Mouse (Mus musculus) neural tube, embryonic 11.5 days (tissue): ENCODE measurements around the gene Nepro. TPM values are rescaled to one million over a fixed set of nuclear protein-coding genes. Genes with fewer than 3 reads are reported as not detected.

ENCODE experiments used
- ATAC-seq: fragments of 200-750 bp; cut with Nextera tagmentation; 2 replicates; pipeline ENCODE4 v1.8.0; 2017; ENCODE audit warnings: moderate number of reproducible peaks, mild to moderate bottlenecking, moderate TSS enrichment, moderate library complexity; ENCODE audit not compliant: insufficient read depth, low FRiP score, low TSS enrichment
- DNase-seq: peaks from one replicate; pipeline ENCODE4 v3.0.0-alpha.2; 2015; ENCODE audit warnings: low spot score
- H3K27ac ChIP-seq: fragments of 300-500 bp; sonication (generic); 2 replicates; pipeline ENCODE4 v1.5.1; 2014; ENCODE audit warnings: low read depth, mild to moderate bottlenecking, low read length
- H3K27me3 ChIP-seq: fragments of 300-500 bp; sonication (generic); 2 replicates; pipeline ENCODE4 v1.6.1; 2014; ENCODE audit warnings: mild to moderate bottlenecking, low read length, mixed read lengths; ENCODE audit not compliant: control insufficient read depth, insufficient read depth
- H3K36me3 ChIP-seq: fragments of 300-500 bp; sonication (generic); 2 replicates; pipeline ENCODE4 v1.6.1; 2014; ENCODE audit warnings: mild to moderate bottlenecking, low read length, moderate library complexity, mixed read lengths; ENCODE audit not compliant: control insufficient read depth, insufficient read depth
- H3K4me1 ChIP-seq: fragments of 300-500 bp; sonication (generic); 2 replicates; pipeline ENCODE4 v1.6.1; 2014; ENCODE audit warnings: low read length, mixed read lengths; ENCODE audit not compliant: control insufficient read depth, insufficient read depth
- H3K4me2 ChIP-seq: fragments of 300-500 bp; sonication (generic); 2 replicates; pipeline ENCODE4 v1.6.1; 2014; ENCODE audit warnings: low read depth, mild to moderate bottlenecking, moderate library complexity
- H3K4me3 ChIP-seq: fragments of 300-500 bp; sonication (generic); 2 replicates; pipeline ENCODE4 v1.5.1; 2014; ENCODE audit warnings: low read depth, low read length
- H3K9ac ChIP-seq: fragments of 300-500 bp; sonication (generic); 2 replicates; pipeline ENCODE4 v1.6.1; 2014; ENCODE audit warnings: mild to moderate bottlenecking, low read length
- H3K9me3 ChIP-seq: fragments of 300-500 bp; sonication (generic); 2 replicates; pipeline ENCODE4 v1.6.1; 2016; ENCODE audit warnings: low read length; ENCODE audit not compliant: control insufficient read depth
- WGBS: fragments of 180-500 bp; shearing (Covaris S2); extraction: QIAGEN DNeasy Blood & Tissue Kit; methylation state at CpG from one replicate; pipeline ENCODE4 v1.1.7; 2014; 5-methylcytosine and 5-hydroxymethylcytosine counted together
- polyA plus RNA-seq: library from polyadenylated mRNA; unstranded; fragments of >200 nt; fragmentation: Nextera tagmentation; extraction: Ambion mirVana; gene quantifications from 2 replicates; pipeline ENCODE4 v1.2.1, GENCODE M21; 2014

Nepro gene
- polyA plus RNA-seq, result 11.9 and 12.3 TPM in 2 replicates

- Histone ChIP-seq H3K36me3 (no peaks in the 10 kb centered on the region; the same call in 1 of the 2 replicates), H3K27me3 (no peaks in the 10 kb centered on the region), H3K9ac (peak within 1 kb of the TSS; percentile 87), H3K4me1 (no peaks in the 10 kb centered on the region; the same call in 1 of the 2 replicates), H3K9me3 (no peaks in the 10 kb centered on the region), H3K4me2 (peak within 1 kb of the TSS; percentile 72), H3K4me3 (peak within 1 kb of the TSS; percentile 76), H3K27ac (peak within 1 kb of the TSS; percentile 80)
- ATAC-seq (peak; percentile 98), DNase-seq (peak; percentile 94)
- WGBS, result under 1% methylated on average over 60 of the region's 64 CpGs
Observed at GRCm38 (mm10) chr16:44724083-44724787, at the start of gene Nepro. Gene Nepro (plus strand): TSS chr16:44724301.

GRCm38 (mm10) chr16:44676357-44676756, 47.7 kb upstream of the Nepro start:
- H3K4me3 ChIP-seq, result no peak overlapping the region
- no peak for DNase-seq
- H3K4me2 ChIP-seq, result no peak overlapping the region
- ATAC-seq, result no peak
- H3K4me1 ChIP-seq, result peaks cover 32% of the 10 kb centered on the region
- no peaks in the 10 kb centered on the region for H3K9me3 ChIP-seq
- no peaks in the 10 kb centered on the region; the same call in 1 of the 2 replicates for H3K36me3 ChIP-seq
- 93% methylated on average over 2 of the region's 2 CpGs for WGBS
- no peak overlapping the region for H3K27ac ChIP-seq
- no peak overlapping the region for H3K9ac ChIP-seq
- no peaks in the 10 kb centered on the region for H3K27me3 ChIP-seq

GRCm38 (mm10) chr16:44679082-44679481, 45.0 kb upstream of the Nepro start:
- ATAC-seq (peak; percentile 92), DNase-seq (no peak)
- Histone ChIP-seq H3K27ac (peak overlapping the region; percentile 94), H3K36me3 (no peaks in the 10 kb centered on the region), H3K4me3 (no peak overlapping the region), H3K4me2 (peak overlapping the region; percentile 23), H3K9me3 (peaks cover 7% of the 10 kb centered on the region; the same call in 1 of the 2 replicates), H3K9ac (no peak overlapping the region), H3K27me3 (no peaks in the 10 kb centered on the region), H3K4me1 (peaks cover 14% of the 10 kb centered on the region)
- WGBS, result 20% methylated on average over 8 of the region's 8 CpGs

GRCm38 (mm10) chr16:44679503-44679971, 44.6 kb upstream of the Nepro start:
- peak overlapping the region; percentile 20; the same call in 1 of the 2 replicates for H3K9ac ChIP-seq
- peak overlapping the region; percentile 23 for H3K4me2 ChIP-seq
- 8% methylated on average over 8 of the region's 8 CpGs for WGBS

GRCm38 (mm10) chr16:44680756-44681498, 43.2 kb upstream of the Nepro start:
- Histone ChIP-seq H3K36me3 (no peaks in the 10 kb centered on the region), H3K4me1 (peaks cover 20% of the 10 kb centered on the region), H3K27ac (peak overlapping the region; percentile 94), H3K9ac (no peak overlapping the region), H3K4me2 (no peak overlapping the region), H3K27me3 (no peaks in the 10 kb centered on the region), H3K9me3 (peaks cover 7% of the 10 kb centered on the region; the same call in 1 of the 2 replicates), H3K4me3 (no peak overlapping the region)
- 70% methylated on average over 9 of the region's 9 CpGs for WGBS
- DNase-seq (no peak), ATAC-seq (no peak)

More at GRCm38 (mm10) chr16:44679503-44679971, 44.6 kb upstream of the Nepro start:
- Histone ChIP-seq H3K4me3 (no peak overlapping the region), H3K4me1 (peaks cover 14% of the 10 kb centered on the region), H3K27ac (peak overlapping the region; percentile 94), H3K27me3 (no peaks in the 10 kb centered on the region), H3K36me3 (no peaks in the 10 kb centered on the region), H3K9me3 (peaks cover 7% of the 10 kb centered on the region; the same call in 1 of the 2 replicates)
- ATAC-seq (peak; percentile 93), DNase-seq (peak; percentile 81)

GRCm38 (mm10) chr16:44684646-44685045, 39.5 kb upstream of the Nepro start:
- DNase-seq (no peak), ATAC-seq (no peak)
- Histone ChIP-seq H3K27me3 (no peaks in the 10 kb centered on the region), H3K36me3 (no peaks in the 10 kb centered on the region), H3K9ac (no peak overlapping the region), H3K4me1 (peaks cover 34% of the 10 kb centered on the region), H3K4me2 (no peak overlapping the region), H3K27ac (no peak overlapping the region), H3K9me3 (peaks cover 7% of the 10 kb centered on the region; the same call in 1 of the 2 replicates), H3K4me3 (no peak overlapping the region)
- 85% methylated on average over 7 of the region's 7 CpGs for WGBS

GRCm38 (mm10) chr16:44685401-44685800, 38.7 kb upstream of the Nepro start:
- 71% methylated on average over 7 of the region's 7 CpGs for WGBS

GRCm38 (mm10) chr16:44686991-44687718, 36.9 kb upstream of the Nepro start:
- peak overlapping the region; percentile 33; the same call in 1 of the 2 replicates for H3K9ac ChIP-seq
- peaks cover 5% of the 10 kb centered on the region; the same call in 1 of the 2 replicates for H3K9me3 ChIP-seq
- no peaks in the 10 kb centered on the region for H3K36me3 ChIP-seq
- DNase-seq (peak; percentile 82), ATAC-seq (peak; percentile 89)
- H3K27ac ChIP-seq, result peak overlapping the region; percentile 88
- H3K4me2 ChIP-seq, result peak overlapping the region; percentile 33
- no peaks in the 10 kb centered on the region for H3K27me3 ChIP-seq
- peaks cover 20% of the 10 kb centered on the region for H3K4me1 ChIP-seq
- peak overlapping the region; percentile 7; the same call in 1 of the 2 replicates for H3K4me3 ChIP-seq
- WGBS, result 33% methylated on average over 20 of the region's 20 CpGs

More at GRCm38 (mm10) chr16:44685401-44685800, 38.7 kb upstream of the Nepro start:
- H3K36me3 ChIP-seq, result no peaks in the 10 kb centered on the region
- H3K9ac ChIP-seq, result no peak overlapping the region
- H3K4me3 ChIP-seq, result no peak overlapping the region
- peaks cover 7% of the 10 kb centered on the region; the same call in 1 of the 2 replicates for H3K9me3 ChIP-seq
- H3K27ac ChIP-seq, result no peak overlapping the region
- H3K27me3 ChIP-seq, result no peaks in the 10 kb centered on the region
- no peak for ATAC-seq
- peaks cover 26% of the 10 kb centered on the region for H3K4me1 ChIP-seq
- DNase-seq, result no peak
- no peak overlapping the region for H3K4me2 ChIP-seq
